Mouse (Mus musculus) spleen, adult 12 weeks (tissue): Measurements from ENCODE around the gene Mef2c.

Experiments used
- DNase-seq: peaks from one replicate; pipeline ENCODE4 v3.0.0; 2022; ENCODE audit warnings: low spot score

Mef2c gene

DNA sequence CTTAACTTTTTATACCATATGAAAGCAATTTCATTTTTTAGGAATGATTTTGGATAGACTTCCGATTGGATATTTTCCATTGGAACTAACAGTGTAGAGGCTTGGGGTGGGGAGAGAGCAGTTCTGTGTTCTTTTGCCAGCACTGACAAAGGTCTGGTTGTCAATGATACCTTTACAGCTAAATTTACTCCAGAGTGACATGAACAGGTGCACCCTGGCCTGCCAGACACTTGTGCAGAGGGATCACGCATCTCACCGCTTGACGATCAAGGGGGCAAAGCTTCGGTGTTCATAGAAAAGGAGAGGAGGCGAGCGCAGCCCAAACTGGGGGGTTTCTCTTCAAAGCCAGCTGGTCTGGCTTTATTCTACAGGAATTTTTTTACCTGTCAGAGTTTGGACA lies at the start of gene Mef2c:
Gene Mef2c, plus strand, starts transcription at position 116 of the 400 bp plus-strand sequence.
- DNase-seq, result no peak

DNA sequence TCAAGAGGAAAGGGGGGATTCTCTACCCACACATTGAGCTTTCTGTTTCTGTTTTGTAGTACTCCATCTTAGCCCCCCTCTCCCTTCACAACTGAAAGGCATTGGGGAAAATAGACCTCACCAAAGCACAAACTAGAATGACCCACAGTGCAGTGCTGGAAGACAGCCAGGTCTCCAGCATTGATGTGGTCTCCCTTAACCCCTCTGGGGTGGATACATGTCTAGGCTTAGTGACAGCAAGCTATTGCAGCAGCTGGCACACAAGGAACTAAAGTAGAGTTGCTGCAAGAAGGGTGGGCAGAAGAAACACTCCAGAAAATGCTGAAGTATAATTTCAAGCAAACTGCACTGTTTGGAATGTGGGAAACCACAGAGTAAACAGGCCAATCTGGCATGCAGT lies 45.1 kb upstream of the Mef2c start:
- no peak for DNase-seq

GRCm38 (mm10) chr13:83459600-83459999 lies 44.2 kb upstream of the Mef2c start:
- DNase-seq, result no peak

DNA sequence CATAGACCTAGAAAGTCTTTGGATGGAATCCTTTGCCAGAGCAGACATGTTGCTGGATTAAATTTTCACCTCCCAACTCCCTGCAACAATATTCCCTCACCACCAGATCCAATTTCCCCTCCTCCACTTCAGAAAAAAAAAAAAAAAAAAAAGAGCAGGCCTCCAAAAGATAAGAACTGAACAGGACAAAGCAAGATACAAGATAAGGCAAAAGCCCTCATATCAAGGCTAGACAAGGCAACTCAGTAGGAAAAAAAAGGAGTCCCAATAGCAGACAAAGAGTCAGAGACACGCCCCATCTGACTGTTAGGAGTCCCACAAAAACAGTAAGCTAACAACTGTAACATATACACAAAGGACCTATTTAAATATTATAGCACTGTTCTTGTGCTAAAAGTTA lies 43.2 kb upstream of the Mef2c start:
- no peak for DNase-seq

DNA sequence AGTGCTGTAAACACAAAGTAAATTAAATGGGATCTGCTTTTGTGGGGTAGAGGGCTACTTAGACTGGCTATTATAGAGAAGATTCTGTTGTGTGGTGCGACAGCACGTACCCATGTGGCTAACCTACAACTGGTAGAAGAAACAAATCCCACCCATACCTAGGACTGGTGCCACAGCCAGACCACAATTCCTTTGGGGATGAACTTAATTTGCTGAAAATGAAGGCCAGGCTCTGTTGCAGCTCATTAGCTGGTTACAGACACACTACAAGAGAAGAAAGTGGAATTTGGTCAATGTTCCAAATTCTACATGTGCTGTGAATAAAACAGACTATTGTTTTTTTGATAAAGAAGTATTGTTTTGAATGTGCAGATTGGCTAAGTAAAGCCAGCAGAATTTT lies 42.3 kb upstream of the Mef2c start:
- DNase-seq, result no peak

- no peak for DNase-seq
Observed at GRCm38 (mm10) chr13:83466756-83467155, 37.1 kb upstream of the Mef2c start.

DNA sequence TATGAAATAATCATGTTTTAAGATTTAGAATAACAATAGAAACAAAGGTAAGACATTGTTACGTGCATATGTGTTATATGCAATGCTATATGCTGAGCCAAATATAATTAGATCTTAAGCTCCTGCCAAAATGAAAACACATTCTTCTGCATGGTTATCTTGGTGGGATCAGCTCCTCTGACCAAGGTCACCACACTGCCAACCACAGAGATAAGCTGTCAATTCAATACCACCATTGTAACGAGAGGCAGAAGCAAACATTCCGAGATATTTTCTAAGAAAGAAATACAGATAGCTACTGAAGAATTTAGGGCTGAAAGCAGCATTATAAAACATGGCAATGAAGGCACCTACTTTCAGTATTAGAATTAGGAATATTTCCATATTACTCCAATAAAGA lies 35.0 kb upstream of the Mef2c start:
- DNase-seq, result no peak

DNA sequence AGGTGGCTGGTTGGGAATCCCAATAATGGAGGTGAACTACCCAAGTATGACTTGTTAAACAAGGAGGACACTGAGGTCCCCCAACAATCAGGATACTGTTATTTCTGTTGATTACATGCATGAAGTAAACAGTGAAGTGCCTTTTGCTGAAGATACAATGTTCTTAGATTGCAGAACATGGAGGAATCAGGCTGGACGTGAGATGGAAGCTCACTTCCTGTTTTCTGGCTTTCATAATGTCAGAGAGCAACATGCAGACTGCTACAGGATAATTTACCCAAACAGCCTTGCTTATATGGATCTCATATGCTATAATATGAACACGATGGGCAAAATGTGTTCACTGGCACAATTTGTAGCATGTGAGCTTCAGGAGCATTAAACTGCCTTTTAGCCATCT lies 30.1 kb upstream of the Mef2c start:
- DNase-seq, result no peak

DNA sequence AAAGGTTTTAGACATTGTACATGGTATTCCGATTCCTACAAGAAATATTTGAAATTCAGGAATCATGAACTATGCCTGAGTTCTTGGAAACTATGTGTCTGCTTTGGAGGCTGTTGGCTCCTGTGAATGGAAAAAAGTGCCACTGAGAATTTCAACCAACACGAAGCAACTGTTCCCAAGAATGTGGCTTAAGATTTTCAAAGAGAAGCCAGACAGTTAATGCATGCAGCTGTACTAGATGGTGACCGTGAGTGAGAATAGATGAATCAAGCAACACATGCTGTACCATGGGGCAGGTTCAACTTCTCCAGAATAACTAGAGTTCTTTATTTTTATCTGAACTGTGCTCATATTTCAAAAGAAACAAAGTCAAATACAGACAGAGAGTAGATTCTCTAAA lies 23.4 kb upstream of the Mef2c start:
- DNase-seq, result no peak

GRCm38 (mm10) chr13:83481310-83481709 lies 22.5 kb upstream of the Mef2c start:
- DNase-seq, result no peak

DNA sequence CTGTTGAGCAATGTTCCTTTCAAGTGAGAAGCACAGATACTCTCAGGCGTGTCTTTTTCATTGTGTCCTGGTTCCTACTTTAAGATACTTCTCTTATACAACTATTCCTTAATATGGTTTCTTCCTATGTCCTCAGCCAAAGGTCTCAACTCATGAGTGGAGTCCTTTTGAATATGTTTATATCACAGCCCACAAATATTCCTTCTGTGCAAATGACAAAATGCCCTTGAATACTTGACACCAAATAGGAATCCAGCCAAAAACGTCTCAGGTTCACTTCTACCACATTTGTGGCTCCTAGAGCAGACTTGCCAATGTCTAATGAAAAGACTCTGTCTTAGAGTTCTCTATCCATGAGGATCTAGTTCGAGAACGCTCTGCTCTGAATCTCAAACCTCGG lies 21.7 kb upstream of the Mef2c start:
- no peak for DNase-seq

DNA sequence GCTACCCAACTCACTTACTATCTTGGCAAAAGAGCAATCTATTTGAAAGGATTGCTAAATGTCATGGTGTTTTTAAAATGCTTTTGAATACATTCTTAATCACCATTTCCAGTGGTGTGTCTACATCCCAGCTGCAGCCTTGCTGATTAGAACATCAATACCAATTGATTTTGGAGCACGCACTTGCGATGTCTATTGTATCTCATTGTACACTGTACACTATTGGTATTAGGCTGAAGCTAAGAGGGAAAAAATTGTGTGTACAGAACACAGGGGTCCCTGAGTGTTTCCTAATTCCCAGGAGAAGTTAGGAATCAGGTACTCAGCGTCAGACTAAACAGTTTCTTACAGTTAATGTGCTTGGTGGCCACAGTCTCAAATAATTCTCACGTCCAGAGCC lies 19.6 kb upstream of the Mef2c start:
- DNase-seq, result no peak

DNA sequence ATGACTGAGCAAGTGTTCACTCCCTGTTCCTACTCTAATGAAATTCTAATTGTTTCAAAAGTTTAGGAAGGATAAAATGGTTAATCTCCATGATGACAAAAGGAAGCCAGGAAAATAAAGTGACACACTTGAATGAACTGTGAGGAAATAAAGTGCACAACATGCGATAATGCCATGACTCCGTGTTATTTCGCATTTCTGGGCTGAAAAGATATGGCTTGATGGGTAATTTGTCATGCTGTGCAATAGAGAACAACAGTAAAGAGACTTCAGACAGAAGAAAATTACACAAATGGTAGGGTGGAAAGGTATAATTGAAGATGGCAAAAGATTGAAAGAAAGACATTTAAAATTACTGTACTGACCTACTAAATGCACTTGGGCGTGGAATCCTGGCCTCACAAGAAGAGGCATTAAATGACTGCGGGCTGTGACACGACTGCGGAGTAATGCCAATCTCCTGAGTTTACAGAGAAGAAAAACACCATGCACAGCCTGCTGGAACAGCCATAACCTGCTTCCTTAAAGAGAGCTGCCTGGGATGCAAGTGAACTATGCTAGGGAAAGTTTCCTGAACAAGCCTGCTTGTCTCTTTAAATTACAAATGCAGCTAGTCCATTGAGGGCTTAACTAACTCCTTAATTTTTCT lies 19.0 kb upstream of the Mef2c start:
- no peak for DNase-seq

DNA sequence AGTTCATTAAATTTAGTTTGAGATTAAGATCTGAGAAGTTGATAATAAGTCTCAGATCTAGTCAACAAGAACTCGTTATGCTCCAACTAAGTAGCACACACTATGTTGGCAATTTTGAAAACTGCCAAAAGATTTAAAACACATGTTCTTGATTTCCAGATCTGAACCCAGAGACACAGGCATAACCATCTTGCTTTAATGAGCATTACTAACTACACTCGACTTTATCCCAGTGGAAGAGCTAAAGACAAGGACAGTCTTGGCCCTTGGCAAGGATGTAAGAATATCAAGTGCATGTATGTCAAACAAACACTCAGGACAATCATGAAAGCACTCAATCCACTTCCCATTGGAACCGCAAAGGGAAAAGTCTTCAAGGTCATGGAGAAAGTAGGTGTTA lies 11.8 kb upstream of the Mef2c start:
- no peak for DNase-seq

DNA sequence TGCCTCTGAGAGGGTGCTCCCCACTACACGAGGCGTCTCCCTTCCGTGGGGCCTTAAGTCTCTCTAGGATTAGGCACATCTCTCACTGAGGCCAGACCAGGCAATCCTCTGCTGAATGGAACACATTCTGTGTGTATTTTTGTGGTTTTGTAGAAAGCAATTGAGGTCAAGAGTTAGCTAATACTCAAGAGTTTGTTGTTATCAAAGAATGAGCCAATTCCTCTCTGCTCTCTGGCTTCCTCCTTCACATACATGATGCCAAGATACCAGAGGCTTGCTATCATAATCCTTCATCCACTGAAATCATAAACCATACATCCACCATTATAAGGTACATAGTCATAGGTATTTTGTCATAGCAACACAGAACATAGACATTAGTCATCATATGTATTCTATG lies 6.1 kb upstream of the Mef2c start:
- no peak for DNase-seq

GRCm38 (mm10) chr13:83499526-83499925 lies 4.3 kb upstream of the Mef2c start:
- no peak for DNase-seq

- no peak for DNase-seq
Observed at GRCm38 (mm10) chr13:83507687-83508086, 3.9 kb downstream of the Mef2c start.

GRCm38 (mm10) chr13:83515013-83515547 lies 11.2 kb downstream of the Mef2c start:
- DNase-seq, result no peak

DNA sequence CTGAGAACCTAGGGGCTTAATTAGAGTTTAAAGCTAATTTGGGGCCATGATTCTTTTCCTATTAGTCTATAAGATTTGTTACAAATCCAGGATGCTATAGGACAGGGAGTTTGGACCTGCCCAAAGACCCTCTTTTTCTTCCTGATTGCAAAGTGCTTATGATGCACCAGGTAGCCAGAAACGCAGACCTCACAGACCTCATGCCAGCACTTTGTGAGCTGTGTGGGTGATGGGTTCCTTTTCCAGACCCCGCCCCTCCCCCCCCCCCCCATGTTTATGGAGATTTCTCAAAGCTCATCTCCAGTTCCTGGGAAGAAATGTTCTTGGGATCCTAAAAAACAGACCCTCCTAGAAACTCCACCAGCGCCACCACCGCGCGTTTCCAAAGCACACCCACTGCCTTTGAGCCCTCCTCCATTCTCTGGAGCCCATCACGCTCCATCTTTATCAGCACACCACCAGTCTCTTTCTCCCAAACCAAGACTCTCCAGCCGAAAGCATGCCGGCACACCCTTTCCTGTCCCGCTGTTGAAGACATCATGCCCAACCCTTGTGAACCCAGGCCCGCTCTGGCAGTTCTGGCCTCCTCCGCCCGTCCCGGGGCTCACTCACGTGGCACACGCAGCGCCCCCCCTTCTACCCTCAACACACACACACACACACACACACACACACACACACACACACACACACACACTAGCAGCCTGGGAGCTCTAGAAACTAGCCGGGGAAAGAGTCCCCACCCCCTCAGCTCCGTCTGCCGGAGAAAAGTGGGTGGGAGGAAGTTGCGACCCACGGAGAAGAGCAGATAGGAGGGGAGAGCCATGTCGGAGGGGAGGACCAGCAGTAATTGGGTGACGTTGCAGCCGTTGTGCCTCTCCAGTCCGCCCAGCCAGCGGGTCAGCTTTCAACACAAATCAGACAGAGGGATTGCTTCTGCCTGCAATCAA lies 14.1 kb downstream of the Mef2c start:
- no peak for DNase-seq

GRCm38 (mm10) chr13:83520807-83521206 lies 17.0 kb downstream of the Mef2c start:
- DNase-seq, result no peak

DNA sequence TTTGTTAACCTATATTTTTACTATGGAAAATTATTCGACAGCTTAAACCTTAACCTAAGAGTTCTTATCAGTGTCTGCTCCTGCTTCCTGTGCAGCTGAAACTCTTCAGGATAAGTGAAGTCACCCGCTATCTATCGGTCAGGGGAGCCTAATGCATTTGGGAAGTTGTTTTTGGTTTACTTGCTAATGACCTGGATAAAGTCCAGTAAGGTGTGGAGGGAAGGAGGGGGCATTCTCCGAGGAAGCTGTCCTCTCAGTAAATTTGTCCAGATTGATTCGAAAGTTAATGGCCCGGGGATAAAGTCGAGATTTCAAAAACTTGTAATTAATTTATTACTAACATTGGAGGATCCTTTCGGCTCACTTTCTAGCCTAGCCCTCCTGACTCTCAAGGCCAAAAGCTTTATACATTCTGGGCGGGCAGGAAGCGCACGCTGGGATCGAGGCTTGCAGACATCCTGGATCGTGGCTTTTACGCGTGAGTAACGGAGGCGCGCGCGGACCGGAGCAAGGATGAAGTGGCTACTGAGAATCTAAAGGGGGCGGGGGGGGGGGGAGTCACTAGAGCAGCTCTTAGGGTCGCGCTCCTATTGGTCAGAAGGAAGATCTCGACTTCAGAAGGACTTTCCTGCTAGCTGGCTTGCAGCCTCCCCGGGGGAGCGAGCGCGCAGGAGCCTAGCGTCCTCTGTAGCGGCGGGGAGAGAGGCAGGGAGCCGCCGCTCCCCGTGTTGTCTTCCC lies 19.6 kb downstream of the Mef2c start:
- DNase-seq, result no peak

- no peak for DNase-seq
Observed at GRCm38 (mm10) chr13:83524159-83524901, 20.5 kb downstream of the Mef2c start.
